Mouse (Mus musculus) heart, embryonic 11.5 days (tissue): ENCODE measurements around the gene Card9. TPM values are rescaled to one million over a fixed set of nuclear protein-coding genes. Genes with fewer than 3 reads are reported as not detected.
A peak's percentile ranks its signal among the peaks of the same experiment; 100 is the strongest.

Experiments used
- ATAC-seq: fragments of 200-750 bp; cut with Nextera tagmentation; replicated peaks from 2 replicates; pipeline ENCODE4 v1.8.0; 2017; ENCODE audit warnings: moderate library complexity; ENCODE audit not compliant: insufficient number of reproducible peaks, low FRiP score, low TSS enrichment
- H3K27ac ChIP-seq: fragments of 300-500 bp; sonication (generic); 2 replicates; pipeline ENCODE4 v1.5.1; 2014; ENCODE audit warnings: mild to moderate bottlenecking, low read depth, low read length
- H3K27me3 ChIP-seq: fragments of 300-500 bp; sonication (generic); 2 replicates; pipeline ENCODE4 v1.6.1; 2014; ENCODE audit warnings: mild to moderate bottlenecking, low read length, mixed read lengths; ENCODE audit not compliant: control insufficient read depth, insufficient read depth
- H3K36me3 ChIP-seq: fragments of 300-500 bp; sonication (generic); 2 replicates; pipeline ENCODE4 v1.6.1; 2014; ENCODE audit warnings: mild to moderate bottlenecking, low read length, moderate library complexity, mixed read lengths; ENCODE audit not compliant: control insufficient read depth, insufficient read depth
- H3K4me1 ChIP-seq: fragments of 300-500 bp; sonication (generic); 2 replicates; pipeline ENCODE4 v1.6.1; 2014; ENCODE audit warnings: low read length; ENCODE audit not compliant: control insufficient read depth, insufficient read depth
- H3K4me2 ChIP-seq: fragments of 300-500 bp; sonication (generic); 2 replicates; pipeline ENCODE4 v1.6.1; 2014; ENCODE audit warnings: mild to moderate bottlenecking, moderate library complexity
- H3K4me3 ChIP-seq: fragments of 300-500 bp; sonication (generic); 2 replicates; pipeline ENCODE4 v1.5.1; 2014; ENCODE audit warnings: low read depth, low read length
- H3K9ac ChIP-seq: fragments of 300-500 bp; sonication (generic); 2 replicates; pipeline ENCODE4 v1.6.1; 2014; ENCODE audit warnings: mild to moderate bottlenecking, low read depth, low read length, moderate library complexity
- H3K9me3 ChIP-seq: fragments of 300-500 bp; sonication (generic); replicated peaks from 2 replicates; pipeline ENCODE4 v1.6.1; 2016; ENCODE audit warnings: low read length; ENCODE audit not compliant: control insufficient read depth
- WGBS: fragments of 180-500 bp; shearing (Covaris S2); extraction: QIAGEN DNeasy Blood & Tissue Kit; methylation state at CpG from one replicate; pipeline ENCODE4 v1.1.7; 2014; ENCODE audit not compliant: insufficient replicate concordance; 5-methylcytosine and 5-hydroxymethylcytosine counted together
- polyA plus RNA-seq: library from polyadenylated mRNA; unstranded; fragments of >200 nt; fragmentation: Nextera tagmentation; extraction: Ambion mirVana; gene quantifications from 2 replicates; pipeline ENCODE4 v1.2.1, GENCODE M21; 2014

Card9 gene
- polyA plus RNA-seq, 1 experiment from 2014 or later, result 0.59 TPM

DNA sequence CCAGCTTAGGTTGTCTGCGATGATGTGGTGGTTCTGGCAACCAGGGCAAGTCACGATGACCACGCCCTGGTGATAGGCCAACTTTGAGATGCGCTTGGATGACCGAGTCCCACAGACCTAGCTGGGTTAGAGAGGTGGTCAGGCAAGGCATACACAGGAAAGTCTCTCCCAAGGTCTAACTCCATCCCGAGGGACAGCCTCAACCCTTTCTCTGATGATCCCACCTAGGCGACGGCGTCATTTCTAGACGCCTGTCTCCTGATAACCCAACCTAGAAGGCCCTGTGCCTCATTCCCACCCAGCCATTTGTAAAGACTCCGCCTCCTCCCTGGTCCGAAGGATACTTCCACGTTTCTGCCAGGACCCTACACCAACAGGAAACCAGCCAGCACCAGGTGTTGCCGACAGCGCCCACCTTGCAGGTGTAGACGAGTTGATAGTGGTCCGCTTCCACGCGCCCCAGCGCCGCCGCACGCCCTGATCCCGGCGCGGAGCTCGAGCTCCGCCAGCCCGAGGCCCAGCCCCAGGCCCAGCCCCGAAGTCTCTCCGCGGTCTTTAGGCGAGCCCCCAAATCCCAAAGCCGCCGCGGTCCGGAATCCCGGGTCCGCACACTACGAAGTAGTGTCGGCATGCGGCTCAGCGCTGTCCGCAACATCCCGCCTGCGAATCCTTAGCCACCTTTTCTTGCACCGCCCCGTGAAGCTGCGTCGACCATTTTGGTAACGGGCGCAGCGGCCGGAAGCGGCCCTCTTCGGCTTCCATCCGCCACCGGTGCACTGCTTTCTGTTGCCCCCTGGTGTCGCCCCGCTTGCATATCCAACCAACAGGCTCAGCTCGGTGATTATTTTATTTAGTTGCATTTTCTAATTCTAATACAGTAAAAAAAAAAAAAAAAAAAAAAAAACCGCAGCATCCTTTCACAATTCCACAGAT is 9.1 kb downstream of the Card9 start, which contains the start of gene Dnlz:
Gene Dnlz, minus strand, starts transcription at position 753 of the 933 bp plus-strand sequence.
- H3K27ac ChIP-seq, result peak within 1 kb of the TSS; percentile 66
- no peaks in the 10 kb centered on the region for H3K9me3 ChIP-seq
- H3K27me3 ChIP-seq, result no peaks in the 10 kb centered on the region
- peaks cover 8% of the 10 kb centered on the region for H3K36me3 ChIP-seq
- H3K4me3 ChIP-seq, result peak within 1 kb of the TSS; percentile 70
- peak within 1 kb of the TSS; percentile 95 for H3K4me2 ChIP-seq
- ATAC-seq, result peak; percentile 63; the same call in 1 of the 2 replicates
- WGBS, result 2% methylated on average over 62 of the region's 62 CpGs
- peaks cover 25% of the 10 kb centered on the region for H3K4me1 ChIP-seq
- peak within 1 kb of the TSS; percentile 87 for H3K9ac ChIP-seq

DNA sequence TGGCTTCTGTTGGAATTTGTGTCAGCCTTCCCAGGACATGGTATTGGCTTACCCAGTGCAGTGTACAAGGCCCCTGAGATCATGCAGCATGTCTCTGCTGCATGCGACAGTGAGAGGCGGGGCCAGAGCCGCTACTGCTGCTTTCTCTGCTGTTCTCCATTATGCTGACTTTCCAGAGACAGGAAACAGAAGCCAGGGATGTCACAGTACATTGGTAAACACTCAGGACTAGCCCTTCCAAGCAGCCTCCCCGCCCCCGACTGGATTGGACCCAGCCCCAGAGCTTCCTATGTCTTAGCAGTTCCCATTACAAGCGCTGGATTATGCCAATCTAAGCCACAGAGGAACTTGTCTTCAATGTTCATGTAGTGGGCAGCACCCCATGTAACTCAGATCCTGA is 12.5 kb downstream of the Card9 start:
- Histone ChIP-seq H3K9ac (no peak overlapping the region), H3K27ac (peak overlapping the region; percentile 18; the same call in 1 of the 2 replicates), H3K27me3 (no peaks in the 10 kb centered on the region), H3K36me3 (peaks cover 26% of the 10 kb centered on the region), H3K9me3 (no peaks in the 10 kb centered on the region), H3K4me1 (peaks cover 25% of the 10 kb centered on the region), H3K4me3 (no peak overlapping the region), H3K4me2 (no peak overlapping the region)
- ATAC-seq, result no peak
- WGBS, result 54% methylated on average over 6 of the region's 6 CpGs

DNA sequence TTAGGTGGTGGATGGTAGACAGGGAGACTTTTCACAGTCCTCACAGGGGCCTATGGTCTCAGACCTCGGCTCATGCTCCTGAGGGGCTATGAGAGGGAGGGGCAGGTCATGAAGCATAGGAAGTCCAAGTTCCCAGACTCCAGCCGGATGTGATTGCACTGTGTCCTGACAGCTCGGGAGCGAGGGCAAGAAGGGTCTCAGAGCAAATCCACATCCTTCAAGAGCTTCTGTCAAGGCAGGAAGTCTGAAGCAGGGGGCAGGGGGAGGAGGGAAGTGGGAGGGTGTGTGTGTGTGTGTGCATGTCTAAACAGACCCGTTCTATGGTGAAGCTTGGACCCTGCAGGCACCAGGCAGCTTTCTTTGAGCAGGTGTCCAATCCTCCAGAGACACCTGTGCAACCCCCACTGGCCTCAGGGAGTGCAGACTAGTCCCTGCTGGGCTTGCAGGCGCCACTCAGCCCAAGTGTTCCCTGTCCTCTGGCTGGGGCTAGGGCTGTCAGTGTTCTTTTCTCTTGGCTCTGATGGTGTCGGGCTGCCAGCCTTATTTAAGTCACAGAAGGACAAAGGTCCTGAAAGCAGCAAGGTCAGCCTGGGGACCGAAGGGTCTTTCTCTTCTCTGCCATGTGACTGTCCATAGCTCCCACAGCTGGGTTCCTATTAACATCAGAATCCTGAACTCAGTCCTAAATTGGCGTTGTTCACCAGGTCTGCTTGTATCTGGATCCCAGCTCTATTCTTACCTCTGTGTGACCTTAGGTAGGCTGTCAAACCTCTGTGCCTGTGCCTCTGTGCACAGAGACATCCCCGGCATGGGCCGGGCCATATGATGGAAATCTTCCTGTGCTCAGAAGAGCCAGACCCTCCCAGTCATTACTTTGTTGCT is 17.9 kb downstream of the Card9 start:
- Histone ChIP-seq H3K4me1 (peaks cover 26% of the 10 kb centered on the region), H3K4me2 (no peak overlapping the region), H3K4me3 (no peak overlapping the region), H3K9ac (peak overlapping the region; percentile 52), H3K36me3 (peaks cover 28% of the 10 kb centered on the region), H3K9me3 (no peaks in the 10 kb centered on the region), H3K27me3 (no peaks in the 10 kb centered on the region), H3K27ac (peak overlapping the region; percentile 92)
- 54% methylated on average over 11 of the region's 11 CpGs for WGBS
- ATAC-seq, result no peak

DNA sequence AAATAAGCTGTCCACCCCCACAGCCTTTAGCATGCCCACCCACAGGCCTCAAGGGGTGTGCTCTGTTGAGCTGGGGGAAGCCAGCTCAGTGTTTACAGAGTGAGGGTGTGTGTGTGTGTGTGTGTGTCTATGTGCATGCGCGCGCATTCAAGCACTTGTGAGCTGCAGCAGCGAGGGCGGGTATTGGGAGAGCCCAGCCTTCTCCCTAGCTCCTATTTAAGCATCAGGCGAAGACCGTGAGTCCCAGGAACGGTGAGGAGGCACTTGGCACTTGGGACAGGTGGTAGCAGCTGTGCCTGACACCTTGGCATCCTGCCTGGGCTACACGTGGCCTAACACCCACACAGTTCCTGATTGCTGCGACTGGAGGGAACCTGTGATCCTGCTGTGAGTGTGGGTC is 18.7 kb downstream of the Card9 start:
- Histone ChIP-seq H3K27ac (peak overlapping the region; percentile 92), H3K9ac (peak overlapping the region; percentile 52), H3K4me1 (peaks cover 26% of the 10 kb centered on the region), H3K27me3 (no peaks in the 10 kb centered on the region), H3K4me3 (no peak overlapping the region), H3K9me3 (no peaks in the 10 kb centered on the region), H3K36me3 (peaks cover 26% of the 10 kb centered on the region), H3K4me2 (peak overlapping the region; percentile 14; the same call in 1 of the 2 replicates)
- no peak for ATAC-seq
- WGBS, result 54% methylated on average over 10 of the region's 10 CpGs

DNA sequence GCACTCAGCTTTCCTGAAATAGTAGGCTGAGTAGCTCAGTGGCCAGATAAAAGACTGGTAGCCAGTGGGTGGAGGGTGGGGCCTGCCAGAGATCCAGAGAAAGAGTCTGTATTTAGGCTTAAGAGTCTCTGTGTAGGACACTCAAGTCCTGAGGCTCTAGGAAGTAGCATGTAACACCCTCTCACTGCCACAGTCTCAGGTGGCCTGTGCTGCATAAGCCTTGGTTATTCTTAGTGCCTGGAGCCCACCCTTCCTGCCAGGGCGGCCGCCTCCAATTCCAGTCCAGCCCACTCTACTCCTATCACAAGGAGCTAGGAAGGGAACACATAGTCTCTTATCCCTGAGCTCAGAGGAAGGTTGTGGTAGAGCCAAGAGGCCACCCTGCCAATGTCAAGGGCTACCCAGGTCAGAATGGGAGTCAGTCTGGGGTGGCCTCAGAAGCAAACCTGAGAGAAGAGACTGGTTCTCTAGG is 19.2 kb downstream of the Card9 start:
- H3K4me2 ChIP-seq, result peak overlapping the region; percentile 14
- H3K9me3 ChIP-seq, result no peaks in the 10 kb centered on the region
- peak overlapping the region; percentile 92 for H3K27ac ChIP-seq
- peaks cover 21% of the 10 kb centered on the region for H3K36me3 ChIP-seq
- H3K4me3 ChIP-seq, result no peak overlapping the region
- H3K4me1 ChIP-seq, result peaks cover 26% of the 10 kb centered on the region
- H3K9ac ChIP-seq, result peak overlapping the region; percentile 46
- H3K27me3 ChIP-seq, result no peaks in the 10 kb centered on the region
- 74% methylated on average over 2 of the region's 2 CpGs for WGBS
- ATAC-seq, result peak; percentile 50; the same call in 1 of the 2 replicates

DNA sequence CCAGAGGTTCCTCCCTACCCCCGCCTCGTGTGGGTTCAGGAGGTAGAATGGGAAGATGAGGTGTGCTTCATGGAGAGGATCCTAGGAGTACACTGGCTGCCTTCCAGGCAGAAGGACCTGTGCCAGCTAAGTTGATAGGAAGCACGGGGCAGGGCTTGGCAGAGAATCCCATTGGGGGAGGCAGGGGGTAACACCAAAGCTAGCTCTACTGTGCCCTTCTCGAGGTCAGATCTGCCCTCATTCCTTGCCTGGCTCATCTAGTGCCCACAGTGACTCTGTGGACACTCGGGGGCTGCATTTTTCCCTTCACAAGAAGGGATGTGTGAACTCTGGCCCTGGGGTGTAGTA is 21.5 kb downstream of the Card9 start:
- no peak overlapping the region for H3K27ac ChIP-seq
- no peaks in the 10 kb centered on the region for H3K9me3 ChIP-seq
- H3K4me2 ChIP-seq, result no peak overlapping the region
- H3K9ac ChIP-seq, result no peak overlapping the region
- H3K4me1 ChIP-seq, result peaks cover 26% of the 10 kb centered on the region
- WGBS, result 81% methylated on average over 5 of the region's 5 CpGs
- H3K27me3 ChIP-seq, result no peaks in the 10 kb centered on the region
- H3K4me3 ChIP-seq, result no peak overlapping the region
- ATAC-seq, result no peak
- H3K36me3 ChIP-seq, result peaks cover 5% of the 10 kb centered on the region; the same call in 1 of the 2 replicates

DNA sequence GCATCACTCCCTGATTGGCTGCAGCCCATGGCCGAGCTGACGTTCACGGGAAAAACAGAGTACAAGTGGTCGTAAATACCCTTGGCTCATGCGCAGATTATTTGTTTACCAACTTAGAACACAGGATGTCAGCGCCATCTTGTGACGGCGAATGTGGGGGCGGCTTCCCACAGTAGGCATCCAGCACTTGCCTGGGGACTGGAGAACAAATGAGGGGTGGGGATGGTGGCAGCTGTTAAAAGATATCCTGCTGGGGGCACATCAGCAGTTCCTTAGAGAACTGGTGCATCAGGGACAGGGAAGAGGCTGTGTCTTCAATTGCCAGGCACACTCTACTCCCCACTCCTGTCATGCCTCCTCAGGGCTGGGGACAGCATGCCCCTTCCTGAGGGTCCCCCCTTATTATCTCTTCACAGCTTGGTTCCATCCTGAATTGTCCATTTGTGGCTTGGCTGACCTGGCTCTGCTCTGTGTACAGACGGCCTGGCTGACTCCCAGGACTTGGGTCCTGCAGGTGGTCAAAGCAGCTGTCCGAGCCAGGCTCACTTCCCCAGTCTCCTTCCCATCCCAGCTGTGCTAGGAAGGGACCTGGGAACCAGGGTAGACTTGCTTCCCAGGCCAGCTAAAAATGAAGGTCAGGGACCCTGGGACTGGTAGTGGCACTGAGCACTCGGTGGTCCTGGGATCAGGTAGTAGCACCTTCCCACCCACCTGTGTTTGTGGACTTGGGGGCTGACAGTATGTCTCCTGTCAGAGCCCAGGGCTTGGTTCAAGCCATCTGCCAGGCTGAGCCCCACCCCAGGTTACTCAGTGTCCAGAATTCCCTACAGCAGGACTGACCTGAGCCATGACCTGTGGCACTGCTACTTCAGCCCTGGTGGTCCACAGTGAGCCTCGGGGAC is 22.2 kb downstream of the Card9 start:
- Histone ChIP-seq H3K9ac (no peak overlapping the region), H3K4me3 (no peak overlapping the region), H3K27me3 (no peaks in the 10 kb centered on the region), H3K9me3 (no peaks in the 10 kb centered on the region), H3K27ac (no peak overlapping the region), H3K4me2 (no peak overlapping the region), H3K4me1 (peaks cover 26% of the 10 kb centered on the region), H3K36me3 (peaks cover 5% of the 10 kb centered on the region; the same call in 1 of the 2 replicates)
- ATAC-seq, result no peak
- WGBS, result 90% methylated on average over 8 of the region's 13 CpGs
